Mouse (Mus musculus): ENCODE results near the gene Cbln1. TPM values are rescaled to one million over a fixed set of nuclear protein-coding genes. Genes with fewer than 3 reads are reported as not detected.

Gene Cbln1
- under 1 TPM; 0.14 to 0.36 TPM for polyA plus RNA-seq (2017; shearing (Covaris generic))

GRCm38 (mm10) chr8:87472271-87473236 is at the start of gene Cbln1:
Gene Cbln1 (minus strand): TSS chr8:87472609.

Other genes with a start within 250 kb of the Cbln1 start
- gene 4933402J07Rik, start 91.2 kb upstream of the Cbln1 start, polyA plus RNA-seq (2017; shearing (Covaris generic)) = not detected